Mouse (Mus musculus): Measurements from ENCODE around the gene Pla2g3.

The Pla2g3 gene

DNA sequence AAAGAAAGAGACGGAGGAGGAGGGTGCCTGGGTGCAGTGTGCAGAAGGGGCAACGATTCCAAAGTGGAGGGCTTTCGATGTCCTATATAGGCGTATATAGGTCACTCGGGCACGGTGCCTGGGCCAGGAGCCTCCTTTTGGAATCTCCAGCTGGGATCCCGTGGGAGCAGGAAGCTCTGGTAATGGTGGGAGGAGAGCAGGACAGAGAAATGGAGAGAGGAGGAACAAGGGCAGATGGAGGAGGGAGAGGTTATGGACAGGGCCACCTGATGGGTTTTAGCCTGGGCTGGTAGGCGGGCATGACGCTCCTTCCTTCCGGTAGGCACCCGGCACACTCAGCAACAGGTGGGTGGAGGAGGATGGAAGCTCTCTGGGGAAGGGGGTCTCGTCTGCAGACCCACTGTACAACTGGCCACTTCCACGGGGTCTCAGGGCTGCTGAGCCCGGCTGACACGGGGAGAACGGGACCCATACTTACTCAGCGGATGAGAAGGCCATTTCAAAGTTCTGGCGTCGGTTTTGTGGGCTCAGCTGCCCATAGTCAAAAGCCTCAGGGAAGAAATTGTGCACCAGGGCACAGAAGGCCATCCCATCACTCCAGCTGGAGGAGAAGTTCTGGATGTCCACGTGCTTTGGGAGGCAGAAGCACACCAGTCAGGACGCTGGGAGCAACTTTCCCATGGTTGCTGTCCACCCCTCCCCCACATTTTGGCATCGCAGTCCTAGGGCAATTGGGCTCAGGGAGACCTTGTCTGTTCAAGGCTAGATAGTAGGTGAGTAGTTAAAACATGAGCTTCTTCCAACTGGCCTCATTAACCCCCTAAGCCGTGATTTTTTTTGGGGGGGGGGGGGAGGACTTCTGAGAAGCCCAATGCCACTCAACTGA is 33.5 kb downstream of the Pla2g3 start:
- DNase-seq = no peak

DNA sequence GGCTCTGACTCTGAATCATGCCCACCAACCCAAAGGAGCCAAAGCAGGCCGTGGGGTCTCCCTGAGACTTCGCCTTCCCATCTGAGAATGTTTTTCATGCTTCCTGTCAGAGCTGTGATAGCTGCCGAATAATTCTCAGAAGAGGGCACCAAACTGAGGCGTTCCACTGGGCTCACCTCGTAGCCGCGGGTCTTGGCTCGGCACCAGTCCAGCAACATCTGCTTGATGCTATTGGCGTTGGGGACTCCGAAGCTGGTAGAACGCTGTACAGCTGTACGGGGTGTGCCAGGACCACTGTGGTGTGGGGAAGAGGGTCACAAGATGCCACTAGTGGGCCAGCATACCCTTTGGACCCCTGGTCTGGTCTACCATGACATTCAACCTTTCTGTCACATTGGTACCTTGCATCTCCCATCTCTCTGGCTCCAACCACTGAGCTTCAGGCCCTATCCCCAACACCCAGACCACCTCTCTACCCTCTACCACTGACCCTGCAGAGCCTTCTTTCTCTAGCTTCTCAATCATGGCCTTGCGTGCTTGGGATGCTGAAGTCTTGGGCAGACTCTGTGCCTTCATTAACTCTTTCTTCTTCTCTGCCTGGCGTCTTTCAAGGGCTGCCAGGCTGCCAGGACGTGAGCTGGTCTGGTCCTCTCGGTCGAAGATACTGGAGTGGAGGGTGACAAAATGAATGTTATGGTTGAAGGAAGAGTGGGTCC is 34.4 kb downstream of the Pla2g3 start:
- no peak for DNase-seq

DNA sequence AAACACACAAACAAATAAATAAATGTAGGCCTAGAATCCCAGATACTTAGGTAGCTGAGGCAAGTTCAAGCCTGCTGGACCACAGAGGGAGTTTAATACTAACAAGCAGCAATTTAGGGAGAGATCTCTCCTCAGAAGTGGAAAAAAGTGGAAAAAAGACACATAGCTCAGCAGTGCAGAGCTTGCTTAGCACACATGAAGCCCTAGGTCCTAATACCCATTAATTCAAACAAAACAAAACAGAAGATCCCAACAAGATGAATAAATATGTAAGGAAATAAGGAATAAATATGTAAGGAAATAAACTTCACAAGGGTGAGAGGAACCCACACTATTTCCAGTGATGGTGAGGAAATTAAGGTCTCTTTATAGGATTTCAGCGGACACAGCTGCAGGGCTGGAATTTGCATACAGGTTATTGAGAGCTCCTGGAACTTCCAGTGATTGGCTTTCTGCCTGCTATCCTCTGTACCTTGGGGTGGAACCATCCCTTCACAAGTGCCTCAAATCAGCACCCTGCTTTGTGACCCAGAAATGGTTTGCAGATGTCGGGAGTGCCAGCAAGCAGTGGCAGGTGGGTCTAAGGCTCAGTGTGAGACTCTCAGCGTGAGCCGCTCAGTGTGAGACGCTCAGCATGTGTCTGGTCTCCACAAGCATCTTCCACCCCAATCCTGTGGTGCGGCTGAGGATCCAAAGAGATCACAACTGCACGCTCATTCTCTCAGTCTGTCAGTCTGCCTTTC is 35.9 kb downstream of the Pla2g3 start:
- DNase-seq = no peak

DNA sequence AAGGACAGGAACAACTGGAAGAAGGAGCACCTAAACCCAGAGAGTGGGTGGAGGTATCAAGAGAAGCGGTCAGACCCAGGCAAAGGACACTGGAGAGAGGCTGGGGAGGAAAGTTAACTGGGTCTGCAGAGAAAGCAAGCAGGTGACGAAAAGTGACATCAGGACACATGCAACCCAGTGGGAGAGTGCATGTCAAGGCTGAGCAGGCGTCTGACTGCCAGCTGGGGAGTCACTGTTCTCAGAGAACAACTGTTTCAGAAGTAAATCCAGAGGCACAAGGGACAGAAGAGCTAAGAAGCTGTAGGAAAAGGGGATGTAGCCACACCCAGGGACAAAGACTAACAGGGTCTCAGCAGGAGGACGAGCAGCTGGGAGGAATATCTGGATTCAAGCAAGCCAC is 37.5 kb downstream of the Pla2g3 start:
- no peak for DNase-seq

DNA sequence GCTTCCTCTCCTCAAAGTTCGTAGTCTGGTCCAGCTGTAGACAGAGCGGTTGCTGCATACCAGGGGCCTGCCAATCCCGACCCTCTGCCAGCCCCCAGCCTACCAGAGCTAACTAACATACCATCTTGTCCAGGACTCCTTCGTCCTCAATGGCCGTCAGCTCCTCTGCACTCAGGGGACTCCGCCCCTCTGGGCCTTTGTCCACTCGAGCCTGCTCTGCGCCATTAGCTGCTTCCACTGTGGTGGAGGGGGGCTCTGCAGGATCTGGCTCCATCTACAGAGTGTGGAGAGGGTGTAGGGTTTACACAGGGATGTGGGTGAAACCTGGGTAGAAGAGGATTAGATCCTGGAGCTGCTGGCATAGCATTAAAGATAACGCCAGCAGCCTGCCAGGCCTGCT is 38.1 kb downstream of the Pla2g3 start:
- no peak for DNase-seq

DNA sequence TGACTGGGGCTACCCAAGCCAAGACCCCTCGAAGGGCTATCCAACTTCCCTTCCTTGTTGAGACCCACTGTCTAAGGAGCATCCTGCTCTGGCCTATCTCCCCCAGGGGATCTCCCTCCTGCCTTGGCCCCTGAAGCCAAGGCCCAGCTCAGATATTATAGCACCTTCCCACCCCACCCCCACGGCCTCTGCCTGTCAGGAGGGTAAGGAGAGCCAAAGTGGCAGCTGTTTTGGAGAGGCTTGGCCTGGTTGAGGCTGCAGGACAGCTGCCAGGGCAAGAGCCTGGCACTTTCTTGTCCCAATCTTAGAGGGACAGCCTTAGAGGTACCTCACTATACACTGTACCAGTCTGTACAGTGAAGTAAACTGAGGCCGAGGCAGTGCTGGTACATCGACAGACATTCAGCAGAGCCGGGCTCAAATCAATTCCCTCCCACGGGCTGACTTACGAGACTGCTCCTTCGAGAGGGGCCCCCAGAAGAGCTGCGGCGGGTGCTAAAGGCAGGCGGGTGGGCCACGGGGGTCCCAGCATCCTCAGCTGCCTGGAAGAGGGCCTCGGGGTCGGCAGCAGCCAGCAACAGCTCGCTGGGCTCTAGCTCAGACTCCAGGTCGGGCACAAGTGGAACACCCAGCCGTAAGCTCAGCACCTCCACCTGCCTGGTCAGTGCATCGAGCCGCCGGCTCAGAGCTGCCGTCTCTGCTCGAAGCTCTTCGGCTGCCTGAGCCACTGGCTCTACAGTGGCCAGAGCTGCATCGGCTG is 39.1 kb downstream of the Pla2g3 start:
- DNase-seq = no peak

DNA sequence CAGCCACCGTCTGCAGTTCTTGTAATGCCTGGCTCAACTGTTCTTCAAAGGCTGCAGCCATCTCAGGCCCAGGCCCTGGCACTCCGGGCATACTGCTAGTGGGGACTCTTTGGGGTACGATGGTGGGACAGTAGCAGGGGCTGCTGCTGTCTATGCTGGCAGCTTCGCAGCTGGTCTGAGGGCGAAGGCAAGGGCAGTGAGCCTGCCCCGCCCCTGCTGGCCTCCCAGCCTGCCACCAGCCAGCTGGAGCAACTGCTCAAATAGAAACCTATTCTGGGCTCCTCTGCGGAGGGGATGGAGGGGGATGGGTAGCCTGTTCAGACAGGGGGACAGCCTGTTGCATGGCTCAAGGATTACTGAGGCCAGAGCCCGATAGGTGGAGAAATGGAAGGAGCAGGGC is 39.7 kb downstream of the Pla2g3 start:
- DNase-seq = no peak

DNA sequence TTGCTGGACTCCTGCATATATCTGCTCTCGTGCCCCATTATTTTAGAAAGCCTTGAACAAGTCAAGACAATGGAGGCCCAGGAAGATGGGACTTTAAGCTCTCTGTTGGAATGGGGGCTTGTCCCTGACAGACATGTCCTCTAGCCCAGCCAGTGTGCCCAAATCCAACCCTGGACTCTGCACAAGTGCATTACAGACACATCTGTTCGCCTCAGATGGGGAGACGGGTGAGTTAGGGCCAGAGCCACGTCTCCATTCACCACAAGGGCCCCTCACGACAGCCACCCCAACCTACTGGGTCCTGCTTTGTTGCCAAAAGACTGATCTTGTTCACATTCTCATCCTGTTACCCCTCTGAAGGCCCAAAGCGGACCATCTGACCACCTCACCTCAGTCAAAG is 40.1 kb downstream of the Pla2g3 start:
- no peak for DNase-seq

DNA sequence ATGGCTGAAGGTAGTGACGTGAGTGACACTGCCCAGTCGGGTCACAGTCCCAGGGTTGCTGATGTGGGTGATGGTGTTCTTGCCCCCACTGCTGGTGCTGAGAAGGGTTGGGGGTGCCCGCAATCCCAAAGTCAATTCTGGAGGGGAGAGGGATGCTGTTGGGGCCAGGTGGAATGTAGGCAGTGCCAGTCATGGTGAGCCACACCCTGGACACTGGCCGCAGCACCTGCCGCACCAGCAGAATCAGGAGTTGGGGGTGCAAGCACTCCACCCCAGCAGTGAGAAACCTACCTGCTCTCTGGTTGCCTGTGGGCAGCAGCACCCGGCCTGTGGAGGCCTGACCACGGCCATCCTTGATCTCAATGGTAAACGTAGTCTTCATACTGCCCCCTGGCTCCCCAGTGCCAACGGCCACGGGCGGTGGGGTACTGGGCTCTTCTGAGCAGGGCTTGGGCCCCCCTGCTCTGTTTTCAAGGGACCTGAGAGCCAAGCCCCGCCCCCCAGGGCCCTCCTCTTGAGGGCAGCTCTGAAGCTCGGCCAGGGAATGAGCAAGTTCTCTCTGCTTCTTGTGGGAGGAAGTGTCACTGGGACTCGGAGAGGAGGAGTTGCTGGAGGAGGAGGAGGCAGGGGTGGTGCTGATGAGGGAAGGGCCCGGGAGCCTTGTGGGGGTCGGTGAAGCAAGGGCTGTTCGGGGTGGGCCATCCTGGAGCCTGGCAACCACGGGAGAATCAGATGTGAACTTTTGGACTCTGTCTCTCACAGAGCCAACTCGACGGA is 41.6 kb downstream of the Pla2g3 start:
- no peak for DNase-seq

DNA sequence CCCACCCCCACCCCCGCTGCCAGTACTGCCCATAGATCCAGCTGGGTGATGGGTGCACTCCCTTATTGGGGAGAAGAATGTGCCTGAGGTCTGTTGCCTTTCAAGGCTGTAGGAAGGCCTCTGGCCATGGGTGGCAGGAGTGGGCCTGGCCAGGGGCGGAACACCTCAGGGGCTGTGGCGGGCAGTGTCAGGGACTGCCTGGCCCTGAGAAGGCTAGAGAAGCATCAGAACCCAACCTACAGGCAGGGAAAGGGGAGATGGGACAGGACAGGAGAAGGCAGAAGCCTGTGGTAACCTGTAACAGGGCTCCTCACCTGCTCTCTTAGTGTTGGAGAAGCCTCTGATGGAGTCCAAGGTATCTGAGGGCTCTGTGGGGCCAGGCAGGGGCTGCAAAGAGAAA is 42.6 kb downstream of the Pla2g3 start:
- no peak for DNase-seq

DNA sequence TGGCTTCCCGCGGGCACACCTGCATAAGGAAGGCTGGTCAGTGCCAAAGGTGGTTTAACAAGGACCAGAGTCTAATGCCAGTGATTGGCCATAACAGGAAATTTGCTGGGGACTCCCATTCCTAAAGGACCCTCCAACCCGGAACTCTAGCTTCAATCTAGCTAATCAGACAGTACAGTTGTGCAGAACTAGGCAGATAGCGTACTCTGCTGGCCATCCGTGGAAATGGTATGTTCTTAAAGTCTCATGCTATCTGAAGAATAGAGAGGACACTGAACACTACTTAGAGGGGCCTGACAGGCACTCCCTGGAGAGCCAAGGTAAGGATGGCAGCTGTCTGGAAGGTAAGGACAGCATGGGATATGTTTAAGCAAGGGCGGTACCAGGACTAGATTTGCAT is 43.5 kb downstream of the Pla2g3 start:
- no peak for DNase-seq

DNA sequence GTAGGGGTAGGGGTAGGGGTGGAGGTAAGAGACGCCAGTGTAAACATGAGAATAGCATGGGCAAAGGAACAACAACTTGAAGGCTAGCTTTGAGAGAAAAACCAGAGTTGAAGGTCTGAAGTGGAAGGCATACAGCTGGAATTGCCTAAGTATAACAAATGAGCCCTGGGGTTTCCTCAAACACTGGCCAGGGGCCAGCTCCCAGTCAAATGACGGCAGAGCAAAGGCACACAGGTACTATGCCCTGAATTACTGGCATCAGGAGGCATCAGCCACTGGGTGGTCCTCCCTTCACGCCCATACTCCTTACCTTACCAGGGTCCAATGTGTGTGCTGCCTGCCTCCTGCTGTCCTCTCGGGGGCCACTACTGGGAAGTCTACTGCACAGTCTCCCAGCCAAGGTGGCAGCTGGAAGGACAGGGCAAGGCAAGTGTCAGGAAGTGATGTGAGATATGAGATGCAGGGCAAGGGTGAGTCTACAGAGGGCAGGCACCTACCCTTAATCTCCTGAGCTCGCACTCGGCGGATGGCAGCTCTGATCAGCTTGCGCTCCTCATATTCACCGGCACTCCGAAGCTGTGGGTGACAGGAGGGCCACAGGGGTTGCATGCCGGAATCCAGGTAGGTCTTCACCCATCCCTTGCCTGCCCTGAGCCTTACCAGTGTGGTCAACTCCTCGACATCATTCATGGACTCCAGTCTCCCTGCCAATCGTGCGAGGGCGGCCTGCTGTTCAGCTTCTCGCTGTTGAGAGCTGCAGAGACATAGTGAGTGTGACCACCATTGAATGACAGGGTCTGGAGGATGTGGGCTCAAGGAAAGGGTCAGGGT is 44.2 kb downstream of the Pla2g3 start:
- DNase-seq = no peak

DNA sequence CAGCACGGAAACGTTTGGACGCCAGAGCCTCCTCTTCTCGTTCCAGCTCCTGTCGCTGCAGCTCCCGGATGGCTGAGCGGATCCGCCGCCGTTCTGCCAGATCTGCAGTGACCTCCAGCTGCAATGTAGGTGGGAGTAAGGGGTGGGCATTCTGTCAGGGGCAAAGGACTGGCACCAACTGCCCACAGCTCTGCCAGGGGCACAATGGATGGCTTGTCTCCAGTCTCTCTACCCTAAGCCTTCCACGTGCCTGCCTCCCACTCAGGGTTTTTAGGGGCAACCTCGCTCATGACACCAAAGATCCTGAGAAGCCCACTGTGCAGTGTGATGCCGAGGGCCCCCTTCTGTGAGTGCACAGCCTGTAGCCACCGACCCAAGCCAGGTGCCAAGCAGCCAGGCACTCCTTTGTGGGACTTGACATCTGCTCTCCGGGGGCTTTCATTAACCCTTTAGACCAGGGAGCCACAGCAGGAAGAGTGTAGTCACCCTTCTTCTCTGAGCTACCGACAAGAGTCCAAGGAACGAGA is 45.4 kb downstream of the Pla2g3 start:
- no peak for DNase-seq

DNA sequence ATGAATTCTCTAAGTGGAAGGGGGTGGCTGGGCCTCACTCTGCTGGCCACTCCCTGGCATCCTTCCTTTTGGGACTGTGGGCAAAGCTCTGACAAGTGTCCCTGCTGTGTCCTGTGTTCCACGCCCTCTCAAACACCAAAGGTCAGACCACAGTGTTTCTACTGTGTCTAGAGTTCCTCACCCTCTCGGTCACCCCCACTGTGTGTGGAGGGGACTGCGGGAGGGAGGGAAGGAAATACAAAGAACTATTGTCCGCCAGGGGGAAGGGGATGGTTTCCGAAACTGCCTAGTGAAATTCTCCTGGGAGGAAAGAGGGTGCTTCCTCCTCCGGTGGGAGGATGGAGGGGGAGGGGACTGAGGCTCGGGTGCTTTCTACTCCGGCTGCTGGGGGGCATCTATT is 46.9 kb downstream of the Pla2g3 start:
- no peak for DNase-seq

DNA sequence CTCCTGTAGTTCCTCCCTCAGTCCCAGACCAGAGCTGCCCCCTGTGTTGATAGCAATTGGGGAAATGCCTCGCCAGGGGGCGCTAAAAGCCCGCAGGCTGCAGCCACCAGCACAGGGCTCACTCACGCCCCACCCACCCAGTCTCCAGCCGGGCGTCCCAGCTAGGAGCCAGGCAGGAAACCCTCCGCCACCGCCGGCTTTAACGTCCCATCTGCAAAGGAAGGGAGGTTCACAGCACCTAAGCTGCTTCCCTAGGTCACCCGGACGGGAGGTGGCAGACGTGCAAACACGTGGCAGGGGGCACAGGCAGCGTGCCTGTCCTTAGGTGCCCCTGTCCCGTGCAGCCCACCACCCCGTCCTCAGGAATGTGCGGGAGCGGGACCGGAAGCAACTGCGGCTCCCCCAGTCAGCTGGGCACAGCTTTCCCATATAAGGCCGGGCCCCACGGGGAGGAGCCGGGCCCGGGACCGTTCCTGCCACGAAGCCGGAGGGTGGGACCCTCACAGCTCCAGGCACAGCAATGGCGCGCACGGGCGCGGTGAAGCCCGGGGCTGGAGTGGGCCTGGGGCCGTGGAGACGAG is 47.4 kb downstream of the Pla2g3 start:
- DNase-seq = peak; percentile 97

DNA sequence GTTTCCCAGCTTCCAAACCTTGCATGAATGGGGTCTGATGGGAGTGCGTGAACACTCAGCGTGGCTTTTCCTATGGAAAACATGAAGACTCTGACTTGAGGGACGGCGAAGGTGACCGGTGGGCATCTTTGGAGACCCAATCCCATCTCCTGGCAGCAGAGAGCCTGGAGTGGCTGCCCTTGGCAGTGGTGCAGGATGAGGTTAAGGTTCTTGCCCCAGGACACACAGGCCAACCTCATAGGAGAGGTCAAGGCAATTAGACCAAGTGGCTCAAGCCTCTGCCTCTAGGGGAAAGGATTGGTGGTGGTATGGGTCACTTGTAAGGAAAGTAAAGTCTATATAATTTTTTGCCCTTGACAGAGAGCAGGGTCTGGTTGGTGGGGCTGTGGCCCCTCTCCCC is 48.0 kb downstream of the Pla2g3 start:
- no peak for DNase-seq

DNA sequence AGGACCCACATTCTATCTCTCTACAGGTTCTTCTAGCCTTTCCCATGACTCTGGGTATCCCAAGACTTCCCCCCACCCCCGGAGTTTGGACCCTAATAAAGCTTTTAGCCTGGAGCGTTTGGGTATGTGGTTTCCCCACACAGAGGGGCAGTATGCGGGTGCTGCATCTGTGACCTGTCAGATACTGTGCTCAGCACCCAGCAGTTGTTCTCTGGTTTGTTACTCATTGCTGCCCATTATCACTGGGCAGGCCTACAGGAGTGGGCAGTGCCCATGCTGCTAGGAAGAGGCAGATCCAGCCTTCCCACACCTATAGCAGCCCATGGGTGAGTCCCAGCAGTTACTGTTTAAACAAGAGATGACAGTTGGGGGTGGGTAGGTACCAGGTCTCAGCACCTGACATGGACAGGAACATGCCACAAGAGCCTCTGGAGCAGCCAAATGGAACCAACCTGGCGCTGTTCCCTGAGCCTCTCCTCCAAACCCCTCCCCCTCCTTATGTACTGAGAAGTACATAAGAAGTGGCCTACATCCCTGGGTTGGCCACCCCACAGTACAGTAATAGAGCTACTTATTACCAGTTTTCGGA is 48.8 kb downstream of the Pla2g3 start:
- no peak for DNase-seq

DNA sequence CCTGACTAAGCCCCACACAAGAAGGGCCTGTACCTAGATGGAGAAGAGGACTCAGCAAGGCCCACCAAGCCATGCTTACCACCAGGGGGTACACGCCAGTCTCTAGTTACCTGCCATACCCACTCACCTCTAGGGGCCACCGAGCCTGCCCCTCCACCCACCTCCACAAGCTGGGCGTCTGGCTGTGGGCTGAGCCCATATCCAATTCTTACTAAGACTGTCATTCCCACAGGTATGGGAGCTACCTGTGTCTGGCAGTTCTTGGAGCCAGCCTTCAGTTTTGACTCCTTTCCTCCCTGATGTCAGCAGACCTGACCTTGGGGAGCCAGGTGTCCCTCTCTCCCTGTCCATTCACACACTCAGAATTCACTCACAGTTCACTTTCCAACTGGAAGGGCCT is 49.6 kb downstream of the Pla2g3 start:
- DNase-seq = no peak

DNA sequence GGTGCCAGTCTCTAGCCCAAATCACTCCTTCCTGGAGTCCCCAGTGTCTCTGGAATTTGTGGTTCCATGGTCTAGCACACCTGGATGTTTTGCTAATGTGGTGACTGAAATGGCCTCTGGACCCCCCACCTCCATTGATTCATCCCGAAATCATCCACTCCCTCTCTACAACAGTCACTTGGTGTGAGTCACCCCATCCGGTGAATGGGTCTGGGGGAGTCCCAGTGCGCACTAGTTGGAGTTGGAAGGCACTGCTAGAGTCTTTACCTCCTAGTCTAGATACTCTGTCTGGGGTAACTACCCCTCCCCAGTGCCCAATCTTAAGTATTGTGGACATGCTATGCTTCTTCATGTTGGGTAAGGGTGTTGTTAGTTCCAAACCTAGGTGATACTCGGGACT is 50.3 kb downstream of the Pla2g3 start:
- DNase-seq = no peak

All from right cerebral cortex, postnatal 14 days (tissue).